Mouse (Mus musculus): ENCODE measurements around the gene Ibtk.

DNA sequence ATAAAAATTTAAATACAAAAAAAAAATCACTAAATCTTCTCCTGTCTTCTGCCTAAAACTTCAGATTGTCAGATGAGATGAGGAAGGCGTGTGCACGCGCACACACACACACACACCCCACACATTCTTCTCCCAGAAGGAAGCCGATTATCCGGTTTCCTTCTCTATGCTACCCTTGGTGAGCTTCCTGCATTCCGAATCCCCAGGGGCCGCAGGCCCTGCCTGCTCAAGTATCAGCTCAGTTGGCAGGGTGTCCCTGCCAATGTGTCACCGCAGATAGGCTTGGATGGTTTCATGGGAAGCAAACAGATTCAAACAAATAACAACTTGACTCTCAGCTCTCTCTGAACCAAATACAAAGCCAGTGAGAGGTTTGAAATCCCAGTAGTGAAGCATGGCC lies 86.0 kb downstream of the Ibtk start:
- no peak for TF ChIP-seq POLR2A (IDR thresholded peaks at IDR 0.05; ENCODE audit: extremely low read depth, insufficient read depth, low read length)
- no peak for TF ChIP-seq CTCF (IDR thresholded peaks at IDR 0.05; ENCODE audit: low read depth, low read length)

Measured in liver, adult 2 months (tissue).